Mouse (Mus musculus): ENCODE data around the gene 1700061G19Rik. TPM values are rescaled to one million over a fixed set of nuclear protein-coding genes. Genes with fewer than 3 reads are reported as not detected.

1700061G19Rik gene
- polyA plus RNA-seq, 1 experiment from 2014 or later = 0.45 TPM

DNA sequence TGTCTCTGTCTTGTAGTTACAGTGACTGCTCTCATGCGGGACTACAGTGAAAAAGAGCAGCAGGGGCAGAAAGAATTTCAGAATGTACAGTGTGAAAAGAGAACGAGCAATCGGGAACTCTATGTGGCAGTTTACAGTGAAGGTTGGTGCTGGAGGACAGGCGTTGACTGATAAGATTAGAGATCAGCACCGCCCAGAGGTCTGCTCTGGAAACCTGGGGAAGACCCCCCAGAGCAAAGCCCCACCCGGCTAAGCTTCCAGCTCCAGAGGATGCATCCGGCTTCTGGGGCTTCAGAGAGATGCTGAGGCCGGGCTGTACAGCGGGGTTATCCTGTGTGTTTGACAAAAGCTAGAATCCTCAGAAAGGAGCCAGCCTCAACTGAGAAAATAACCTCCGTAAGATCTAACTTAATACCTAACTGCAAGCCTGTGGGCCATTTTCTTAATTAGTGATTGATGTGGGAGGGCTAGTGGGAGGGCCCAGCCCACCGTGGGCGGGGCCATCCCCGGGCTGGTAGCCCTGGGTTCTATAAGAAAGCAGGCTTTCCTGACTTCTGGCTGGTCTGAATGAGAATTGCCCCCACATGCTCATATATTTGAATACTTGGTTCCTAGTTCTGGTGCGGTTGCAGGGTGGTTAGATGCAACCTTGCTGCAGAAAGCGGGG lies 4.9 kb upstream of the 1700061G19Rik start:
- DNase-seq = no peak
- 47% methylated on average over 15 of the region's 15 CpGs for WGBS
- no peak for ATAC-seq (ENCODE audit: insufficient read depth)
- Histone ChIP-seq H3K4me3 (ENCODE audit: low read depth, low read length) (no peak overlapping the region), H3K36me3 (ENCODE audit: insufficient read depth) (no peaks in the 10 kb centered on the region), H3K4me1 (ENCODE audit: insufficient read depth) (no peaks in the 10 kb centered on the region), H3K9ac (no peak overlapping the region), H3K27ac (ENCODE audit: low read depth) (no peak overlapping the region), H3K27me3 (ENCODE audit: insufficient read depth, low read length) (no peaks in the 10 kb centered on the region), H3K4me2 (no peak overlapping the region), H3K9me3 (ENCODE audit: low read depth, low read length) (no peaks in the 10 kb centered on the region; the same call in 1 of the 2 replicates)
- no peak for TF ChIP-seq CTCF (IDR thresholded peaks at IDR 0.05; ENCODE audit: low read depth)

- DNase-seq (no peak), ATAC-seq (ENCODE audit: insufficient read depth) (no peak)
- Histone ChIP-seq H3K4me3 (ENCODE audit: low read depth, low read length) (no peak overlapping the region), H3K27me3 (ENCODE audit: insufficient read depth, low read length) (no peaks in the 10 kb centered on the region), H3K27ac (ENCODE audit: low read depth) (no peak overlapping the region), H3K36me3 (ENCODE audit: insufficient read depth) (no peaks in the 10 kb centered on the region), H3K4me2 (no peak overlapping the region), H3K4me1 (ENCODE audit: insufficient read depth) (no peaks in the 10 kb centered on the region), H3K9me3 (ENCODE audit: low read depth, low read length) (no peaks in the 10 kb centered on the region; the same call in 1 of the 2 replicates), H3K9ac (no peak overlapping the region)
- WGBS = 39% methylated on average over 8 of the region's 8 CpGs
- no peak for TF ChIP-seq CTCF (IDR thresholded peaks at IDR 0.05; ENCODE audit: low read depth)
Measured at GRCm38 (mm10) chr17:56871767-56872166, 3.5 kb upstream of the 1700061G19Rik start.

- Histone ChIP-seq H3K36me3 (ENCODE audit: insufficient read depth) (no peaks in the 10 kb centered on the region), H3K27ac (ENCODE audit: low read depth) (no peak overlapping the region), H3K27me3 (ENCODE audit: insufficient read depth, low read length) (no peaks in the 10 kb centered on the region), H3K9ac (no peak overlapping the region), H3K4me1 (ENCODE audit: insufficient read depth) (no peaks in the 10 kb centered on the region), H3K9me3 (ENCODE audit: low read depth, low read length) (no peaks in the 10 kb centered on the region), H3K4me3 (ENCODE audit: low read depth, low read length) (no peak overlapping the region), H3K4me2 (no peak overlapping the region)
- DNase-seq (no peak), ATAC-seq (ENCODE audit: insufficient read depth) (no peak)
- WGBS = 69% methylated on average over 7 of the region's 7 CpGs
- no peak for TF ChIP-seq CTCF (IDR thresholded peaks at IDR 0.05; ENCODE audit: low read depth)
Measured at GRCm38 (mm10) chr17:56872512-56872911, 2.8 kb upstream of the 1700061G19Rik start.

GRCm38 (mm10) chr17:56874237-56874636 lies 1.0 kb upstream of the 1700061G19Rik start, which contains the start of gene Acsbg2:
Gene Acsbg2, minus strand, starts transcription at chr17:56874447.
- H3K9me3 ChIP-seq (ENCODE audit: low read depth, low read length) = no peaks in the 10 kb centered on the region
- no peak within 1 kb of the TSS for H3K27ac ChIP-seq (ENCODE audit: low read depth)
- no peak for TF ChIP-seq CTCF (IDR thresholded peaks at IDR 0.05; ENCODE audit: low read depth)
- no peak within 1 kb of the TSS for H3K4me3 ChIP-seq (ENCODE audit: low read depth, low read length)
- H3K36me3 ChIP-seq (ENCODE audit: insufficient read depth) = no peaks in the 10 kb centered on the region
- H3K4me2 ChIP-seq = no peak within 1 kb of the TSS
- no peaks in the 10 kb centered on the region for H3K27me3 ChIP-seq (ENCODE audit: insufficient read depth, low read length)
- ATAC-seq (ENCODE audit: insufficient read depth) = no peak
- H3K9ac ChIP-seq = no peak within 1 kb of the TSS
- 75% methylated on average over 2 of the region's 2 CpGs for WGBS
- DNase-seq = no peak
- no peaks in the 10 kb centered on the region for H3K4me1 ChIP-seq (ENCODE audit: insufficient read depth)

GRCm38 (mm10) chr17:56876465-56876864 lies 1.2 kb downstream of the 1700061G19Rik start:
- ATAC-seq (ENCODE audit: insufficient read depth) (no peak; the same call in 1 of the 2 replicates), DNase-seq (no peak)
- no peak overlapping the region for H3K9ac ChIP-seq
- no peak overlapping the region for H3K27ac ChIP-seq (ENCODE audit: low read depth)
- H3K27me3 ChIP-seq (ENCODE audit: insufficient read depth, low read length) = no peaks in the 10 kb centered on the region
- no peak overlapping the region for H3K4me3 ChIP-seq (ENCODE audit: low read depth, low read length)
- H3K4me2 ChIP-seq = no peak overlapping the region
- no peaks in the 10 kb centered on the region for H3K4me1 ChIP-seq (ENCODE audit: insufficient read depth)
- no peak for TF ChIP-seq CTCF (IDR thresholded peaks at IDR 0.05; ENCODE audit: low read depth)
- H3K9me3 ChIP-seq (ENCODE audit: low read depth, low read length) = no peaks in the 10 kb centered on the region
- H3K36me3 ChIP-seq (ENCODE audit: insufficient read depth) = no peaks in the 10 kb centered on the region
- WGBS = 78% methylated on average over 3 of the region's 3 CpGs

- no peak for TF ChIP-seq CTCF (IDR thresholded peaks at IDR 0.05; ENCODE audit: low read depth)
- Histone ChIP-seq H3K4me1 (ENCODE audit: insufficient read depth) (no peaks in the 10 kb centered on the region), H3K9ac (no peak overlapping the region), H3K27me3 (ENCODE audit: insufficient read depth, low read length) (no peaks in the 10 kb centered on the region), H3K9me3 (ENCODE audit: low read depth, low read length) (no peaks in the 10 kb centered on the region), H3K36me3 (ENCODE audit: insufficient read depth) (no peaks in the 10 kb centered on the region), H3K27ac (ENCODE audit: low read depth) (no peak overlapping the region), H3K4me3 (ENCODE audit: low read depth, low read length) (no peak overlapping the region), H3K4me2 (no peak overlapping the region)
- DNase-seq (no peak), ATAC-seq (ENCODE audit: insufficient read depth) (no peak)
- WGBS = 57% methylated on average over 8 of the region's 8 CpGs
Measured at GRCm38 (mm10) chr17:56876981-56877380, 1.7 kb downstream of the 1700061G19Rik start.

DNA sequence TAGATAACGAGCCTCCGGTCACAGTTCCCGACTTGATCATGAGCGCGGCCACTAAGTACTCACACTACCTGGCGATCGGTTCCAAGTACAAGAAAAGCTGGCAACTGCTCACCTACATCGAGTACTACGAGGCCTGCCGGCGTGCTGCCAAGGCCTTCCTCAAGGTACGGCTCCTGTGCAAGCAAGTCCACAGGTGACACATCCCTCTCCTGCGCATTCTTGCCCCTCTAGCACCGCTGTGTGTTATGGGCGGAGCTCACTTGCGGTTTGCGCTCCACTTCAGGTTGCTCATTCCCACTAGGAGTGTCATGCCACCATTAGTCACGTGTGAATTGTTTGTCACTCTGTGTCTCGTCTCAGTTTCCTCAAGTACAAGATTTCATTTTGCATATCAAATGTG lies 2.1 kb downstream of the 1700061G19Rik start:
- ATAC-seq (ENCODE audit: insufficient read depth) = no peak
- no peaks in the 10 kb centered on the region for H3K4me1 ChIP-seq (ENCODE audit: insufficient read depth)
- WGBS = 86% methylated on average over 19 of the region's 19 CpGs

More for the DNA sequence above, 2.1 kb downstream of the 1700061G19Rik start:
- no peak for DNase-seq
- H3K9me3 ChIP-seq (ENCODE audit: low read depth, low read length) = no peaks in the 10 kb centered on the region
- H3K27me3 ChIP-seq (ENCODE audit: insufficient read depth, low read length) = no peaks in the 10 kb centered on the region
- no peak overlapping the region for H3K27ac ChIP-seq (ENCODE audit: low read depth)
- no peak for TF ChIP-seq CTCF (IDR thresholded peaks at IDR 0.05; ENCODE audit: low read depth)
- no peaks in the 10 kb centered on the region for H3K36me3 ChIP-seq (ENCODE audit: insufficient read depth)
- H3K9ac ChIP-seq = no peak overlapping the region
- H3K4me3 ChIP-seq (ENCODE audit: low read depth, low read length) = no peak overlapping the region
- H3K4me2 ChIP-seq = no peak overlapping the region

Data from lung, embryonic 14.5 days (tissue).